Mouse (Mus musculus): ENCODE data around the gene BC028528. TPM values are rescaled to one million over a fixed set of nuclear protein-coding genes. Genes with fewer than 3 reads are reported as not detected.

Gene BC028528
- 26.2 TPM for polyA plus RNA-seq (2014; fragmentation: Illumina TruSeq; extraction: RNeasy Lipid Tissue Mini Kit (QIAGEN cat#74804); ENCODE audit: low replicate concordance)

DNA sequence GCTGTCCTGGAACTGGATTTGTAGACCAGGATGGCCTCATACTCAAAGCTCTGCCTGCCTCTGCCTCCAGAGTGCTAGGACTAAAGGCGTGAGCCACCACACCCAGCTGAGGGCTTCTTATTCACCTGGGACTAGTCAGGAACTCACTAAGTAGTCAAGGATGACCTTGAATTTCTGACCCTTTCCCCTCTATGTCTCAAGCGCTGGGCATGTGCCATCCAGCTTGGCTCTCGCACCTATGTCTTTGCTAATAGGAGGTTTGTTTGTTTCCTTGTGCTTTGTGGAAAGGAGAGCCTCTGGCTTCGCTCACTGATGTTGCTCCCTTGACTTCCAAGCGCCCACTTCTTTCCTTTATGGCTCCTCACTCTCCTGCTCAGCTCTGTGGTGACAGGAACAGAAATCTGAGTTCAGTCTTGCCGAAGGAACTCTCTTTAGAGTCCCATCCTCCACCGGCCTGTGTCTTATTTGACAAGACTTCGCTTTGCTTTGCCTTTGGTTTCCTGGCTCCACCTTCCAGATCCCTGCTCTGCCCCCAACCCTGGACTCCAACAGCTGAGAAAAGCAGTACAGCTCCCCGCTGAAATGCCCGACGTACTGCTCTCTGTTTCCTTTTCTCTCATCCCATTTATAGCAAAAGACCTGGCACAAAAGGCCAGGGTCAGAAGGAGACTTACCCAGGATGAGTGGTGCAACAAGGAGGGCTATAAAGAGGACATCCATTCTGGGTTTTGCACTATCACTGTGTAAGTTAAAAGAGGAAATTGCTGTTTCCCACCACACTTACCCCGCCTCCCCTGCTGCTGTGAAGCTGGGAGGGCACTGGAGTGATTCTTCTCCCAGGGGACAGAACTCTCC lies at the start of gene BC028528:
Gene BC028528 (minus strand): TSS at position 795 of the 855 bp plus-strand sequence.

DNA sequence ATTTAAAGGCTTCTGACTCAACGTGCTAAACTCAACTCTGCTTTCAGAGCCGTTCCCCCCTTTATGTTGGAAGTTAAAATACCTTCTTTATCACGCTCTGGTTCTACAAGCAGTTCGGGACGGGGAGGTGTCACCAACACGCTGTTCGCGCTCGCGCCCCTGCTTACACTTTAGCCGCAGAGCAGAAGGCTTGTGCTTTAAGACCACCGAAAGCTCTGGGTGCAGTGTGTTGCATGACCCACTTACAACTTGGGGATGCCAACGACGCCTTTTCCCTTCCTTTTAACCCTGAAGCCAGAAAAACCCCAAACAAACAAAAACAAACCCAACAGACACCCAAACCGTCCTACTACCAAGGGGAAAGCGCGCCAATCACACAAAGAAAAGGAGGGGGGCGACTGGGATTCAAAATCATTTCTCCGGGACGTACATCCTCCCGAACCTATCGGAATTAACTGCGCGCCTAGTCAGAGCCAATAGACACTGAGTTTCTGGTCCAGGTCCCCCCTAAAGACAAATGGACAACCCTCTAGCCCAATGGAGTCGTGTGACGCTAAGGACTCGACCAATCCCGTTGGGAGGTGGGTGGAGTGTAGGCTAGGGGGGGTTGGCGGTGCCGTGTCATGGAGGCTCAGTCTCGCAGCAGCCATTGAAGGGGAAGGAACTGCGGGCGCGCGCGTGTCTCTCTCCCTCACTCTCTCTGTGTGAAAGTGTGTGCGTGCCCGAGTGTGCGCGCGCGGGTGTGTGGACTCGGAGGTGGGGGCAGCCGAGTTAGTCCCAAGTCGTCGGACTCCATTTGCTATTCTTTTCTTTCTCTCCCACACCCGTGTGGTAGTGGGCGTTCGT lies 37.1 kb upstream of the BC028528 start, which contains the start of gene Anp32e:
Gene Anp32e (plus strand): TSS at position 589 of the 846 bp plus-strand sequence.

DNA sequence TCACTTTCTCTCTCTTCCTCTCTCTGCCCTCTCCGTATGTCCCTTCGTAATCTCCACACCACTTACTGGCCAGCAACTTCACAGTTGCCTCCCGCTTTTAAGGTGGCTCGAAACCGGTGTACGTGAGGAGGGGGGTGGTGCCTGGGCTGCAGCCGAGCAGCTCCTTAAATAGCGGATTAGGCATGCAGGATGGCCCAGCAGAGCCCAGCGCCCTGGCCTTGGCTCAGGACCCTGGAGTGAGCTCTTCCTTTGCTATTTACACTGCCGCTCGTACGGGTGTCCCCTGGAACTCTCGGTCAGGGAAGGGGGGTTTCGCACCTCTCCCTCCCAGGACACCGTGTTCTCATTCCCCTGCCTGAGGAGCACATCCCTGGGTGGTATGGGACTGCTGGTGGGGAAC lies 12.8 kb upstream of the BC028528 start, which contains the start of gene Car14:
Gene Car14 (minus strand): TSS at position 124 of the 400 bp plus-strand sequence.

DNA sequence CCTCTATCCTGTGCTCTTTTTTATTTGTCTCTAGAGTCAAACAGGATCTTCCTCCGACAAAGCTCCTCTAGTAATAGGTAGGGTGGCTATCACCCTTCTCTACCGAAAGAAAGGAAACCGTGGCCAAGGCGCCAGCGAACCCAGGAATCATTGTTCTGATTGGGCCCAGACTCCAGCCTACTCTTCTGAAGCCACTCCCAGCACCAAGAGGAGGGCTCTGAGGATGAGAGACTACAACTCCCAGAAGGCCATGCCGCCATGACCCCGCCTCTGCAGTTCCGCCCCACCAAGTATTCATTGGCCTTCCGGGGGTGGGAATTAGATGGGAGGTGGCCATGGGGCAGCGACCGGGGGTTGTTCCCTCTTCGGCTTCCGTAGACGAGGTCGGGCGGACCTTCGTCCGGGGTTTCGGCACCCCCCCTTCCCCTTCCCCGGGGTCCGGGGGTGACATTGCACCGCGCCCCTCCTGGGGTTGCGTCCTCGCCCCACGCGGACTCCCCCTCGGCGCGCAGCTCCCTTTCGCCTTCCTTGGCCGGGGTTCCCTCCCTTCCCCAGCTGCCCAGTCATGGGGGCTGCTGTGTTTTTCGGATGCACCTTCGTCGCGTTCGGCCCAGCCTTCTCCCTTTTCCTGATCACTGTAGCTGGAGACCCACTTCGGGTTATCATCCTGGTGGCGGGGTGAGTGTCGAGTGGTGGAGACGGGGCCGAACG lies 2.0 kb upstream of the BC028528 start, which contains the start of gene Aph1a:
Gene Aph1a (plus strand): TSS at position 364 of the 711 bp plus-strand sequence.

DNA sequence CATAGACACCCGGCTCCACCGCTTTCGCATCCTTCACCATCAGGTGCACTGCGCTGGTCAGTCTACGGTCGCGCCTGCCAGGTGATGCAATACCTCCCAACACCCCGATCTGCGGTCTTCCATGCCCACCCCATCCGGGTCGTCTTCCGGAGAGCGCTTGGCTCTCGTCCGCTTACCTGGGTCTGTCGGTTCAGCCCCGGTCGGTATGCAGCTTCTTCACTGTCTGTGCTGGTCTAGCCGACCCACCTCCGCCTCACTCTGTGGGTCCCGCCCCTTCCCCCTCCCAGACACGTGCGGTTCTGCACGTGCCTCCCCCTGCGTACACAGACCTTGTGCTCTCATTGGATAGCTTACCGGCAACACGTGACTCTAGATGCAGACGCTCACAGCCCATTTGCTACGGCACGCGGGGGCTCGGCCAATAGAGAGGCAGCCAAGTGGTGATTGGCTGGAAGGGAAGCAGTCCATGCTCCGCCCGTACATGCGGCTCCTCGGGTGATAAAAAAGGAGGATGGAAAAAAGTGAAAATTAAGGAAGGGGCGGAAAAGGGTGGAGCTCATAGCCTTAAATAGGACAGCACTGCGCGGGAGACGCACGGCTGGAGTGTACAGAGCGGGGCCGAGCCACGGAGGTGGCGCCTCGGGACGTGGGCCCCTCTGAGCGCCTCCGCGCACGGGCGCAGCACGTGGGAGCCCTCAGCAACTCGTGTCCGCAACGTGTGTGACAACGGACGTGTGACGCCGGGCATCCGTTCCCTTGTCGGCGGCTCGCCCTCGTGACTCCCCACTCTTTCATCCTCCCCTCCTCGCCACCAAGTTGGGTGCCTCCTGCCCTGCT lies 9.6 kb downstream of the BC028528 start, which contains the start of gene Ciart:
Gene Ciart (minus strand): TSS at position 273 of the 837 bp plus-strand sequence.

DNA sequence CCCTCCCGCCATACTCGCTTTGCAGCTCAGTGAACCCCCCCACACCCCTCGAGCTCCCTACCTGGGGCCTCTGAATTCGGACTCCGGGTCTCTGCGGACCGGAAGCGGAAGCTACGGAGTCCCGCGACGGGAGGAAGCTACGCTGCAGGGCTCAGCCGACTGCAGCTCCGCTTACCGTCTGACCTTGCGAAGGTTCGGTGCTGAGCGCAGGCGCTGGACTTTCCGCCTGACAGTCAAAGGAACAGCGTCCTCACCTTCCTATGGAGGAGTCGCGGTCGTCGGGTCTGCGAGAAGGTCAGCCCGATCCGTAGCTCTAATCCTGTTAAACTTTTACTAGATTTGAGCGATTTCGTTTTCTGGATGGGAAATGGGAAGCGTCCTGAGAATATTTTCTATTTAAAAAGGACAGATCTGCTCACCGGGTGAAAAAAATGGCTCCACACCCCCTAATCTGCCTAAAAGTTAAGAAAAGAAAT lies 20.4 kb downstream of the BC028528 start, which contains the start of gene Mrps21:
Gene Mrps21 (minus strand): TSS at position 128 of the 476 bp plus-strand sequence.

DNA sequence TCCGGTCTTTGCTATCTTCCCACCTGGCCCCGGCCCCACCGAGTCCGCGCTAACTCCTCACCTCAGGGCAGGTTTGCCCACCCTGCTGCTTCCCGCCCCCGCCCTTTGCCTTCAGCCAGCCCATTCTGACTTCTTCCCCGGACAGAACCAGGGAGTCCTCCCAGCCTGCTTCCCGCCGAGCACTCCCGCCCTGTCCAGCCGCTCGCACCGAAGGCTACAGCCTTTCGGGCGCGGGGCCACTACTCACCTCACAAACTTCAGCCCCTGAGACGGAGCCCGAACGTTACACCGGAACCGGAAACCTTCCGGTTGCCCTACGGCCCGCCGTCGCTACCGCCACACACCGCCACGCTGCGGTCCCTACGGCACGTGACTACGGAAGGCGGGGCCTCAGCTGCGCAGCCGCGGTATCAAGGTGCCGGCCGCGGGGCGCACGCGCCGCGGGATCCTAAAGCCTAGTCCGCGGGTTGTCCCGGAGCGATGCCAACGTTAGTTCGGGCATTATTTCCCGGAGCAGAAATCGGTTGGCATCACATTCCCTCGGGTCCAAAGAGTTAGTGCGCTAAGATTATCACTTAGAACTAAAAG lies 36.2 kb downstream of the BC028528 start, which contains the start of gene Prpf3:
Gene Prpf3 (minus strand): TSS at position 384 of the 588 bp plus-strand sequence.

Other genes starting within 250 kb of the BC028528 start
- 400 TPM for gene Mcl1, start 233.2 kb downstream of the BC028528 start, polyA plus RNA-seq (2014; fragmentation: Illumina TruSeq; extraction: RNeasy Lipid Tissue Mini Kit (QIAGEN cat#74804); ENCODE audit: low replicate concordance)
- gene Adamtsl4, start 204.1 kb downstream of the BC028528 start, polyA plus RNA-seq (2014; fragmentation: Illumina TruSeq; extraction: RNeasy Lipid Tissue Mini Kit (QIAGEN cat#74804); ENCODE audit: low replicate concordance) = 0.37 TPM
- gene Ecm1, start 152.4 kb downstream of the BC028528 start, polyA plus RNA-seq (2014; fragmentation: Illumina TruSeq; extraction: RNeasy Lipid Tissue Mini Kit (QIAGEN cat#74804); ENCODE audit: low replicate concordance) = 1.4 TPM
- gene Tars2, start 131.8 kb downstream of the BC028528 start, polyA plus RNA-seq (2014; fragmentation: Illumina TruSeq; extraction: RNeasy Lipid Tissue Mini Kit (QIAGEN cat#74804); ENCODE audit: low replicate concordance) = 8.5 TPM
- gene Rprd2, start 73.1 kb downstream of the BC028528 start, polyA plus RNA-seq (2014; fragmentation: Illumina TruSeq; extraction: RNeasy Lipid Tissue Mini Kit (QIAGEN cat#74804); ENCODE audit: low replicate concordance) = 36.2 TPM
- gene Prpf3, start 36.1 kb downstream of the BC028528 start, polyA plus RNA-seq (2014; fragmentation: Illumina TruSeq; extraction: RNeasy Lipid Tissue Mini Kit (QIAGEN cat#74804); ENCODE audit: low replicate concordance) = 28.4 TPM
- 2.5 TPM for gene Mrps21, start 20.5 kb downstream of the BC028528 start, polyA plus RNA-seq (2014; fragmentation: Illumina TruSeq; extraction: RNeasy Lipid Tissue Mini Kit (QIAGEN cat#74804); ENCODE audit: low replicate concordance)
- gene Ciart, start 9.8 kb downstream of the BC028528 start, polyA plus RNA-seq (2014; fragmentation: Illumina TruSeq; extraction: RNeasy Lipid Tissue Mini Kit (QIAGEN cat#74804); ENCODE audit: low replicate concordance) = not detected
- gene Aph1a, start 2.0 kb upstream of the BC028528 start, polyA plus RNA-seq (2014; fragmentation: Illumina TruSeq; extraction: RNeasy Lipid Tissue Mini Kit (QIAGEN cat#74804); ENCODE audit: low replicate concordance) = 31.0 TPM
- gene Car14, start 12.7 kb upstream of the BC028528 start, polyA plus RNA-seq (2014; fragmentation: Illumina TruSeq; extraction: RNeasy Lipid Tissue Mini Kit (QIAGEN cat#74804); ENCODE audit: low replicate concordance) = 1.6 TPM
- 107 TPM for gene Anp32e, start 37.2 kb upstream of the BC028528 start, polyA plus RNA-seq (2014; fragmentation: Illumina TruSeq; extraction: RNeasy Lipid Tissue Mini Kit (QIAGEN cat#74804); ENCODE audit: low replicate concordance)
- 2.0 TPM for gene Plekho1, start 104.0 kb upstream of the BC028528 start, polyA plus RNA-seq (2014; fragmentation: Illumina TruSeq; extraction: RNeasy Lipid Tissue Mini Kit (QIAGEN cat#74804); ENCODE audit: low replicate concordance)
- gene Vps45, start 166.5 kb upstream of the BC028528 start, polyA plus RNA-seq (2014; fragmentation: Illumina TruSeq; extraction: RNeasy Lipid Tissue Mini Kit (QIAGEN cat#74804); ENCODE audit: low replicate concordance) = 43.1 TPM
- 18.3 TPM for gene Otud7b, start 212.5 kb upstream of the BC028528 start, polyA plus RNA-seq (2014; fragmentation: Illumina TruSeq; extraction: RNeasy Lipid Tissue Mini Kit (QIAGEN cat#74804); ENCODE audit: low replicate concordance)

All from small intestine, adult 10 weeks (tissue).